Mouse (Mus musculus): ENCODE data around the gene Cttnbp2nl. TPM values are rescaled to one million over a fixed set of nuclear protein-coding genes. Genes with fewer than 3 reads are reported as not detected.

Gene Cttnbp2nl
- total RNA-seq, 2 experiments from 2014 or later = 18.9 to 19.6 TPM

GRCm38 (mm10) chr3:105018085-105018782 is 34.7 kb downstream of the Cttnbp2nl start:
- intact Hi-C loops (cut with DNase I) = loop anchor here (1.0 kb wide), 1 partner anchor 33 kb away; no protein-coding TSS in a partner anchor
- no peak for DNase-seq

GRCm38 (mm10) chr3:105017314-105017713 is 35.6 kb downstream of the Cttnbp2nl start:
- no peak for DNase-seq
- intact Hi-C loops (cut with DNase I) = no loop called here

- intact Hi-C loops (cut with DNase I) = no loop called here
These were observed 36.7 kb downstream of the Cttnbp2nl start for GRCm38 (mm10) chr3:105016204-105016603.

GRCm38 (mm10) chr3:105014908-105015307 is 38.0 kb downstream of the Cttnbp2nl start:
- intact Hi-C loops (cut with DNase I) = loop anchor here (2.0 kb wide), 1 partner anchor 18 kb away; no protein-coding TSS in a partner anchor
- DNase-seq = no peak

More at GRCm38 (mm10) chr3:105016204-105016603, 36.7 kb downstream of the Cttnbp2nl start:
- no peak for DNase-seq

- intact Hi-C loops (cut with DNase I) = no loop called here
- DNase-seq = no peak
These were observed 40.1 kb downstream of the Cttnbp2nl start for GRCm38 (mm10) chr3:105012696-105013313.

GRCm38 (mm10) chr3:105011883-105012282 is 41.1 kb downstream of the Cttnbp2nl start:
- intact Hi-C loops (cut with DNase I) = no loop called here
- DNase-seq = no peak

- intact Hi-C loops (cut with DNase I) = no loop called here
- no peak for DNase-seq
These were observed 42.1 kb downstream of the Cttnbp2nl start for GRCm38 (mm10) chr3:105010681-105011339.

- DNase-seq = no peak
- intact Hi-C loops (cut with DNase I) = no loop called here
These were observed 44.9 kb downstream of the Cttnbp2nl start for GRCm38 (mm10) chr3:105008070-105008469.

- intact Hi-C loops (cut with DNase I) = no loop called here
- DNase-seq = no peak
These were observed 46.8 kb downstream of the Cttnbp2nl start for GRCm38 (mm10) chr3:105006101-105006500.

GRCm38 (mm10) chr3:105005561-105006065 is 47.3 kb downstream of the Cttnbp2nl start:
- DNase-seq = peak in 1 of 2 experiments; percentile 21
- intact Hi-C loops (cut with DNase I) = no loop called here

- no peak for DNase-seq
- intact Hi-C loops (cut with DNase I) = no loop called here
These were observed 47.9 kb downstream of the Cttnbp2nl start for GRCm38 (mm10) chr3:105005011-105005410.

- intact Hi-C loops (cut with DNase I) = no loop called here
- DNase-seq = no peak
These were observed 48.9 kb downstream of the Cttnbp2nl start for GRCm38 (mm10) chr3:105003960-105004463.

GRCm38 (mm10) chr3:105001374-105001773 is 51.6 kb downstream of the Cttnbp2nl start:
- intact Hi-C loops (cut with DNase I) = no loop called here
- DNase-seq = no peak

- intact Hi-C loops (cut with DNase I) = no loop called here
These were observed 52.4 kb downstream of the Cttnbp2nl start for GRCm38 (mm10) chr3:105000561-105000960.

GRCm38 (mm10) chr3:104997563-104997962 is 55.4 kb downstream of the Cttnbp2nl start:
- no peak for DNase-seq
- intact Hi-C loops (cut with DNase I) = loop anchor here (2.0 to 10.0 kb wide), 2 partner anchors 17 to 167 kb away; no protein-coding TSS in a partner anchor

More at GRCm38 (mm10) chr3:105000561-105000960, 52.4 kb downstream of the Cttnbp2nl start:
- no peak for DNase-seq

GRCm38 (mm10) chr3:104995707-104996106 is 57.2 kb downstream of the Cttnbp2nl start:
- intact Hi-C loops (cut with DNase I) = loop anchor here (2.0 to 10.0 kb wide), 2 partner anchors 19 to 169 kb away; no protein-coding TSS in a partner anchor
- no peak for DNase-seq

GRCm38 (mm10) chr3:104994415-104994841 is 58.5 kb downstream of the Cttnbp2nl start:
- intact Hi-C loops (cut with DNase I) = loop anchor here (10.0 kb wide), 1 partner anchor 170 kb away; no protein-coding TSS in a partner anchor
- no peak for DNase-seq

GRCm38 (mm10) chr3:104993800-104994199 is 59.1 kb downstream of the Cttnbp2nl start:
- intact Hi-C loops (cut with DNase I) = loop anchor here (10.0 kb wide), 1 partner anchor 171 kb away; no protein-coding TSS in a partner anchor
- peak in 1 of 2 experiments; percentile 25 for DNase-seq

- intact Hi-C loops (cut with DNase I) = loop anchor here (1.0 to 10.0 kb wide), 2 partner anchors 66 to 172 kb away; no protein-coding TSS in a partner anchor
- peak; percentile 94 to 95 for DNase-seq
These were observed 60.1 kb downstream of the Cttnbp2nl start for GRCm38 (mm10) chr3:104992709-104993388.

- no peak for DNase-seq
These were observed 61.2 kb downstream of the Cttnbp2nl start for GRCm38 (mm10) chr3:104991703-104992102.

More at GRCm38 (mm10) chr3:104991703-104992102, 61.2 kb downstream of the Cttnbp2nl start:
- intact Hi-C loops (cut with DNase I) = loop anchor here (1.0 to 10.0 kb wide), 2 partner anchors 68 to 173 kb away; no protein-coding TSS in a partner anchor

All from heart, postnatal 36 days (tissue).